Mouse (Mus musculus) ES-E14 (cell line): Measurements from ENCODE around the gene Rpl37.

Experiments
- CHD2 ChIP-seq: IDR thresholded peaks from 2 replicates; pipeline ENCODE4 v1.6.1; 2014; ENCODE audit warnings: mild to moderate bottlenecking, low read depth, low read length, inconsistent platforms
- HCFC1 ChIP-seq: IDR thresholded peaks from 2 replicates; pipeline ENCODE4 v1.6.1; 2012; ENCODE audit warnings: low read length, inconsistent platforms, borderline replicate concordance; ENCODE audit not compliant: insufficient read depth
- MAFK ChIP-seq: IDR thresholded peaks from 2 replicates; pipeline ENCODE4 v1.6.1; 2014; ENCODE audit warnings: mild to moderate bottlenecking, low read depth, low read length, inconsistent platforms; ENCODE audit not compliant: insufficient read depth

DNA sequence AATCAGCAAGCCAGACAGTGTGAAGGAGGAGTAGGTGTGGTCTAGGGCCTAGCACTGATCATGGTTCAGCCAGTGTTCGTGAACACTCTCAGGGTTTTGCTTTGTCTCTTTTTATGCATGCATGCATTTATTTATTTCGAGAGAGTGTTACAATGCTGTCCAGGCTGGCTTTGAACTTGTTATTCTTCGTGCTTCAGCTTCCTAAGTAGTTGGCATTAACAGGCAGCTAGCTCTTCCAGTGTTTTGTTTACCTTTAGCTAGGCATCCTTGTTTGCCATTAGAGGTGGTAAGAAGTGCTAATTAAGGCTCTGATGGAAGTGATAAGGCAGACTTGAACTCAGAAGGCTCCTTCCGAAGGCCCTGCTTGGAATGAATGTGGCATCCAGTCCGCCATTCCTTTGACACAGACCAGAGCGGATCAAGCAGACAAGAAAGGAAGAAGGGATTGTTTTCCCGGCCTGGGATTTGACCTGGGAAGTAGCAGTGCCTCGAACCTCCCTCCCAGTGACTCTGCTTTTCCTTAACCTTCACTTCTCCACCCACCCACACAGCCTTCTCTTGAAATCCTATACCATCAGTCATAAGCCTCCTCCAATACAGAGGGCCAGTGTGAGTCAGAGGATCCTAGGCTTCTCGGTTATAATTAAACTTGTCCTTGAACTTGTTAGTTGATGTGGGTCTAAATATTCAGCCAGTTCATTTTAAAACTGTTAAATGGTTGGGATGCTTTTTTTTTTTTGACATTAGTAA lies 28.9 kb downstream of the Rpl37 start:
- TF ChIP-seq MAFK (no peak), CHD2 (no peak), HCFC1 (no peak)
